Mouse (Mus musculus): Measurements from ENCODE around the gene Gdf7. TPM values are rescaled to one million over a fixed set of nuclear protein-coding genes. Genes with fewer than 3 reads are reported as not detected.
A peak's percentile ranks its signal among the peaks of the same experiment; 100 is the strongest.

Gdf7 gene
- polyA plus RNA-seq, 1 experiment, result not detected

- no peak overlapping the region for H3K27ac ChIP-seq (ENCODE audit: insufficient read depth, low read depth, low read length)
- peaks cover 2% of the 10 kb centered on the region; the same call in 1 of the 2 replicates for H3K4me1 ChIP-seq (ENCODE audit: control insufficient read depth, insufficient read depth, insufficient read length, low read length)
- no peak overlapping the region for H3K4me3 ChIP-seq (ENCODE audit: low read depth, low read length)
- WGBS, result 88% methylated on average over 1 of the region's 1 CpGs
- no peak for TF ChIP-seq CTCF (IDR thresholded peaks at IDR 0.05; ENCODE audit: extremely low read depth, insufficient read length, insufficient replicate concordance, low read depth, low read length)
- H3K36me3 ChIP-seq (ENCODE audit: control insufficient read depth, insufficient read depth, low read length), result peaks cover 13% of the 10 kb centered on the region
- no peaks in the 10 kb centered on the region for H3K27me3 ChIP-seq (ENCODE audit: control insufficient read depth, insufficient read depth, low read length)
These were observed 25.9 kb upstream of the Gdf7 start for GRCm38 (mm10) chr12:8327675-8328053.

DNA sequence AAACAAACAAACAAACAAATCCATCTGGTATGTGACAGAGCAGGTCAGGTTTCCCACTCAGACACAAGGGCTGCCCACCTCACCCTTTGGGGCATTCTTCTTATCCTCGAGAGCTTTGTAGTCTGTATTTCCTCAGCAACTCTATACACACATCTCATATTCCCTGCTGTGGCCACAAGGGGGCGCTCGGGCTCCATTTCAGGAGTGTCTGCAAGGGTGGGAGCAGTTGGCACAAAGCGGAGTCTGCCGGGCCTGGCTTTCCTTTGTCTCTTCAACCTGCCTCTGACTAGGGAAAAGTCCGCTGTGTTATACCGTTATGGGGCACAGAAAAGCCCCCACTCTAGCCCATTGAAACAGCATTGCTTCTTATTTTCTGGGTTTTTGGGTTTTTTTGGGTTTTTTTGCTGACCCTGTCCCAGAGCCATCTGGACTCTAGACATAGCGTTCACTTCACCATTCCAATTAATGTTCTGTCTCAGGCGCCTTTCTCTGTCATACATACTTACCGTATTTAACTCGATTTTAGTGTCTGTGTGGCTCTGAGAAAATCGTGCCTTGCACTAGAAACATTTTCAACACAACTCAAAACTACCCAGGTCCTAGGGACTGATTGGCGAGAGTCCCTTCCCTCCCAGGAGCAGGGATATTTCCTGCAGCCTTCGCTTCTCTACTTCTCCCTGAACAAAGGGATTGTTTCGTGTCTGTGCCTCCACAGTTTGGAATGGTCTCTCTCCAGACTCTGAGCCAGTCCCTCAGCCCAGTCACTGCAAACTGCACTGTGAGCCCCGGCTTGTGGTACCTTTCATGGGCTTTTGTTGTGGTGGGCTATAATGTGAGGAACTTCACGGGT is 25.3 kb upstream of the Gdf7 start:
- Histone ChIP-seq H3K4me1 (ENCODE audit: control insufficient read depth, insufficient read depth, insufficient read length, low read length) (no peaks in the 10 kb centered on the region), H3K27ac (ENCODE audit: insufficient read depth, low read depth, low read length) (no peak overlapping the region), H3K36me3 (ENCODE audit: control insufficient read depth, insufficient read depth, low read length) (peaks cover 15% of the 10 kb centered on the region), H3K27me3 (ENCODE audit: control insufficient read depth, insufficient read depth, low read length) (no peaks in the 10 kb centered on the region), H3K4me3 (ENCODE audit: low read depth, low read length) (no peak overlapping the region)
- WGBS, result 48% methylated on average over 17 of the region's 17 CpGs
- TF ChIP-seq CTCF (IDR thresholded peaks at IDR 0.05; ENCODE audit: extremely low read depth, insufficient read length, insufficient replicate concordance, low read depth, low read length) (peak; percentile 98), POLR2A (IDR thresholded peaks at IDR 0.05; ENCODE audit: low read depth, low read length) (no peak)

DNA sequence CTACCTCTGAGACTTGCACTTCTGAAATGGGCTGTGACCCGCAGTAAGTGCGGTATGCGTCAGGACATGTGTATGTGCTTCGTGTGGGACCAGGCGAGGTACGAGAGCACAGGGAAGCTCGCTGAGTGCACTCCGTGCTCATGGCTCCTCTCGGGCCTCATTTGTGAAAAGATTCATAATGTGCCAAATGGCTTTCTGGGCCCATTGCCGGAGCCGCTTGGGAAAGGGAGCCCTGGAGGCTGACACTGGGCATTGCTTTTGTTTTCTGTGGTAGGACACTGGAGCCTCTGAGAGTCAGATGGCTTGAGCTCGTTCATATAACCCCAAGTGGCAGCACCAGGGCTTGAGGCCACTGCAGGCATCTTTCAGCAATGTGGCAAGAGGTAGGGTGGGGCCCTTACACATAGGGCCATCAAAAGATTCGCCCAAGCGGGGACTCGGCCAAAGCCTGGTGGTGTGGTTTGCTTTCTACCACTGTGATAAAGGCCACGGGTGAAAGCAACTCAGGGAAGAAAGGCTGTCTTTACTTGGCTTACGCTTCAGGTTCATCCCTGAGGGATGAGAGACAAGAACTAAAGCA is 24.3 kb upstream of the Gdf7 start:
- 92% methylated on average over 17 of the region's 17 CpGs for WGBS
- H3K27me3 ChIP-seq (ENCODE audit: control insufficient read depth, insufficient read depth, low read length), result no peaks in the 10 kb centered on the region
- no peak overlapping the region for H3K4me3 ChIP-seq (ENCODE audit: low read depth, low read length)
- peaks cover 22% of the 10 kb centered on the region for H3K36me3 ChIP-seq (ENCODE audit: control insufficient read depth, insufficient read depth, low read length)
- no peaks in the 10 kb centered on the region for H3K4me1 ChIP-seq (ENCODE audit: control insufficient read depth, insufficient read depth, insufficient read length, low read length)
- peak overlapping the region; percentile 34; the same call in 1 of the 2 replicates for H3K27ac ChIP-seq (ENCODE audit: insufficient read depth, low read depth, low read length)
- TF ChIP-seq CTCF (IDR thresholded peaks at IDR 0.05; ENCODE audit: extremely low read depth, insufficient read length, insufficient replicate concordance, low read depth, low read length), result no peak
- no peak for TF ChIP-seq POLR2A (IDR thresholded peaks at IDR 0.05; ENCODE audit: low read depth, low read length)

DNA sequence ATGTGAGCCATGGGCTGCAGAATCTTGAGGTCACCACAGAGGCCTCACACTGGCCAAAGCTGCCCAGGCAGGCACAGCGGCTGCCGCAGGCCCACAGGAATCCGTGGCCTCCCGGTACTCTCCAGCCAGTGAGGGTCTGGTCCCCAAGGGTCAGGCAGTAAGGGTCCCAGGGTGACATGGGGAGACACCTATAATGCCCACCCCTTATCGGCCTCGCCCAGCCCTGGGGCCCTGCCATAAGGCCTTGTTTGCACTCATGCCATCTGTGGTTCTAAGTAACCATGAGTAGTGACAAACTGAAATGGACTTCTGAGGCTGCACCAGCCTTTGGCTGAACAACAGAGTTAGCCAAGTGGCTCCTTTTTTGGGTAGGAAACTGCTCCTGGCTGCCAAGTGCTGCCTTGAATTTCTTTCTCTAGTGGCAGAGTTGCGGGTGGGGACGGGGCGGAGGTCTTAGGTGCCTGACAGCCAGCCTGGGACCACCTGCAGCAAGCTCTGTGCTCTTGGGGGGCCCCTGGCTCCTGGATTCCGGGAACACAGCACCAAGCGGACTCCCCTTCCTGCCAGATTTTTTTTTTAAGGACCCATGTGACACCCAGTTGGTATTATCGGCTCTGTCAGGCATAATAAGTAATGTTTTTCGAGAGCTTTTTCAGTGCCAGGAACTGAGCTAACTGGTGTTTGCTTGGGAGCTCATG is 23.6 kb upstream of the Gdf7 start:
- Histone ChIP-seq H3K36me3 (ENCODE audit: control insufficient read depth, insufficient read depth, low read length) (peaks cover 20% of the 10 kb centered on the region), H3K27ac (ENCODE audit: insufficient read depth, low read depth, low read length) (0 out of 2 replicates have a peak overlapping the region, but pooled peaks have one; percentile 34), H3K4me1 (ENCODE audit: control insufficient read depth, insufficient read depth, insufficient read length, low read length) (no peaks in the 10 kb centered on the region), H3K4me3 (ENCODE audit: low read depth, low read length) (no peak overlapping the region), H3K27me3 (ENCODE audit: control insufficient read depth, insufficient read depth, low read length) (no peaks in the 10 kb centered on the region)
- TF ChIP-seq POLR2A (IDR thresholded peaks at IDR 0.05; ENCODE audit: low read depth, low read length) (no peak), CTCF (IDR thresholded peaks at IDR 0.05; ENCODE audit: extremely low read depth, insufficient read length, insufficient replicate concordance, low read depth, low read length) (no peak)
- 89% methylated on average over 13 of the region's 13 CpGs for WGBS

DNA sequence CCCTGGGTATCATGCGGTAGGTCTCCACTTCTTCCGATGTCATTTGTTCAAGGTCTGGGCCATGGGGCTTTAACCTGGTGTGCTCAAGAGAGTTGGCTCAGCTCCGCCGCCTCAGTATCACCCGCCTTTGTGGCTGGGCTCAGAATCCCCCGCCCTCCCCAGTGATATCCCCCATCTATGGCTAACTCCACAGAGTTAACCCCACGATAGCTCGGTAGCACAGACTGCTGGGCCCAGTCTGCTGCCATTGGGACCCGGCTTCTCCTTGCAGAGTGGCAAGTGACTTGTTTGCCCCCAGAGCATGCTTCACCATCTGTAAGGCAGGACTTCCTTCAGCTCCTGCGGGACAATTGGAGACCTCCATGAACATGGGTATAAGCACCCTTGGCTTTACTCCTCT is 22.3 kb upstream of the Gdf7 start:
- no peaks in the 10 kb centered on the region for H3K27me3 ChIP-seq (ENCODE audit: control insufficient read depth, insufficient read depth, low read length)
- H3K4me1 ChIP-seq (ENCODE audit: control insufficient read depth, insufficient read depth, insufficient read length, low read length), result peaks cover 7% of the 10 kb centered on the region
- peaks cover 20% of the 10 kb centered on the region for H3K36me3 ChIP-seq (ENCODE audit: control insufficient read depth, insufficient read depth, low read length)
- H3K4me3 ChIP-seq (ENCODE audit: low read depth, low read length), result no peak overlapping the region
- TF ChIP-seq CTCF (IDR thresholded peaks at IDR 0.05; ENCODE audit: extremely low read depth, insufficient read length, insufficient replicate concordance, low read depth, low read length) (no peak), POLR2A (IDR thresholded peaks at IDR 0.05; ENCODE audit: low read depth, low read length) (no peak)
- H3K27ac ChIP-seq (ENCODE audit: insufficient read depth, low read depth, low read length), result no peak overlapping the region
- WGBS, result 93% methylated on average over 10 of the region's 10 CpGs

GRCm38 (mm10) chr12:8321506-8321905 is 19.8 kb upstream of the Gdf7 start:
- Histone ChIP-seq H3K27ac (ENCODE audit: insufficient read depth, low read depth, low read length) (no peak overlapping the region), H3K4me3 (ENCODE audit: low read depth, low read length) (no peak overlapping the region), H3K4me1 (ENCODE audit: control insufficient read depth, insufficient read depth, insufficient read length, low read length) (peaks cover 12% of the 10 kb centered on the region), H3K27me3 (ENCODE audit: control insufficient read depth, insufficient read depth, low read length) (no peaks in the 10 kb centered on the region), H3K36me3 (ENCODE audit: control insufficient read depth, insufficient read depth, low read length) (peaks cover 17% of the 10 kb centered on the region; the same call in 1 of the 2 replicates)
- TF ChIP-seq CTCF (IDR thresholded peaks at IDR 0.05; ENCODE audit: extremely low read depth, insufficient read length, insufficient replicate concordance, low read depth, low read length) (no peak), POLR2A (IDR thresholded peaks at IDR 0.05; ENCODE audit: low read depth, low read length) (no peak)
- 92% methylated on average over 10 of the region's 10 CpGs for WGBS

Measured in small intestine, adult 2 months (tissue).